Mouse (Mus musculus) heart, embryonic 13.5 days (tissue): ENCODE results near the gene Ppp6r2. TPM values are rescaled to one million over a fixed set of nuclear protein-coding genes. Genes with fewer than 3 reads are reported as not detected.

Experiments
- ATAC-seq: fragments of 200-750 bp; cut with Nextera tagmentation; 2 replicates; pipeline ENCODE4 v1.8.0; 2017; ENCODE audit warnings: moderate TSS enrichment; ENCODE audit not compliant: insufficient number of reproducible peaks, low FRiP score, low TSS enrichment; ENCODE audit errors: extremely low read depth
- H3K27ac ChIP-seq: fragments of 300-500 bp; sonication (generic); replicated peaks from 2 replicates; pipeline ENCODE4 v1.5.1; 2015; ENCODE audit warnings: moderate library complexity, mild to moderate bottlenecking, inconsistent platforms
- H3K27me3 ChIP-seq: fragments of 300-500 bp; sonication (generic); replicated peaks from 2 replicates; pipeline ENCODE4 v1.6.1; 2015; ENCODE audit warnings: mild to moderate bottlenecking, inconsistent platforms
- H3K36me3 ChIP-seq: fragments of 300-500 bp; sonication (generic); 2 replicates; pipeline ENCODE4 v1.6.1; 2015; ENCODE audit warnings: mild to moderate bottlenecking, inconsistent platforms
- H3K4me1 ChIP-seq: fragments of 300-500 bp; sonication (generic); 2 replicates; pipeline ENCODE4 v1.6.1; 2015; ENCODE audit warnings: inconsistent platforms
- H3K4me2 ChIP-seq: fragments of 300-500 bp; sonication (generic); 2 replicates; pipeline ENCODE4 v1.6.1; 2015; ENCODE audit warnings: inconsistent platforms, mild to moderate bottlenecking, moderate library complexity
- H3K4me3 ChIP-seq: fragments of 300-500 bp; sonication (generic); 2 replicates; pipeline ENCODE4 v1.5.1; 2015; ENCODE audit warnings: moderate library complexity, mild to moderate bottlenecking, inconsistent platforms
- H3K9ac ChIP-seq: fragments of 300-500 bp; sonication (generic); 2 replicates; pipeline ENCODE4 v1.6.1; 2015; ENCODE audit warnings: inconsistent platforms, mild to moderate bottlenecking, moderate library complexity
- H3K9me3 ChIP-seq: fragments of 300-500 bp; sonication (generic); 2 replicates; pipeline ENCODE4 v1.6.1; 2016; ENCODE audit warnings: inconsistent platforms
- WGBS: fragments of 180-500 bp; shearing (Covaris S2); methylation state at CpG from one replicate; pipeline ENCODE4 v1.1.7; 2015; ENCODE audit warnings: mixed read lengths; 5-methylcytosine and 5-hydroxymethylcytosine counted together
- polyA plus RNA-seq: library from polyadenylated mRNA; unstranded; fragments of >200 nt; fragmentation: Nextera tagmentation; extraction: Ambion mirVana; gene quantifications from 2 replicates; pipeline ENCODE4 v1.2.1, GENCODE M21; 2015

The Ppp6r2 gene
- 20.5 and 20.8 TPM in 2 replicates for polyA plus RNA-seq

DNA sequence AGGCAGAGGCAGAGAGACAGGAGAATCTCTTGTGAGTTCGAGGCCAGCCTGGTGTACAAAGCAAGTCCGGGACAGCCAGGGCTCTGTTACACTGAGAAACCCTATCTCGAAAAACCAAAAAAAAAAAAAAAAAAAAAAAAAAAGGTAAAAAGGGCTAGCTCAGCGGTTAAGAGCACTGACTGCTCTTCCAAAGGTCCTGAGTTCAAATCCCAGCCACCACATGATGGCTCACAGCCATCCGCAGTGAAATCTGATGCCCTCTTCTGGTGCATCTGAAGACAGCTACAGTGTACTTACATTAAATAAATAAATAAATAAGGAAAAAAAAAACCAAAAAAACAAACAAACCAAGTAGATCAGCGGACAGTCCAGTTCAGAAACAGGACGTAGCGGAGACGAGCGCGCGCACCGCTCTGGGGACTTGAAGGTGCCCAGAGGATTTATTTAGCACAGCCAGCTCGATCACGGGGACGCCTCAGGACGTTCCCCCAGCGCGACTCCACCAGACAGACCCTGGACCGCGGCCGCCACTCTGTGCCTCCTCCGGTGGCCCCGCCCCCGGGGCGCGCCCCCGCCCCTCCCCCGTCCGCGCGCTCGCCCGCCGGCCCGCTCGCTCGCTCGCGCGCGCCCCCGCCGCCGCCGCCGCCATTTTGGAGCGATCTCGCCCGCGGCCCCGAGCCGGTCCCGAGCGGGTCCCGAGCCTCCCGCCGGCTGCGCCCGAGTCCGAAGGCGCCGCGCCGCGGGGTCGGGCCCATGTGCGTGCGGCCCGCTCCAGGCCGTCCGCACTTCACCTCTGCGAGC is at the start of gene Ppp6r2:
Ppp6r2 (plus strand) TSS at position 639 of the 801 bp plus-strand sequence.
- H3K4me3 ChIP-seq = peak within 1 kb of the TSS; percentile 95
- peak within 1 kb of the TSS; percentile 91 for H3K27ac ChIP-seq
- no peaks in the 10 kb centered on the region for H3K27me3 ChIP-seq
- peaks cover 5% of the 10 kb centered on the region for H3K36me3 ChIP-seq
- peak; percentile 81 for ATAC-seq
- WGBS = 2% methylated on average over 59 of the region's 73 CpGs
- H3K4me2 ChIP-seq = peak within 1 kb of the TSS; percentile 85
- H3K4me1 ChIP-seq = peaks cover 46% of the 10 kb centered on the region
- H3K9ac ChIP-seq = peak within 1 kb of the TSS; percentile 96
- no peaks in the 10 kb centered on the region for H3K9me3 ChIP-seq

DNA sequence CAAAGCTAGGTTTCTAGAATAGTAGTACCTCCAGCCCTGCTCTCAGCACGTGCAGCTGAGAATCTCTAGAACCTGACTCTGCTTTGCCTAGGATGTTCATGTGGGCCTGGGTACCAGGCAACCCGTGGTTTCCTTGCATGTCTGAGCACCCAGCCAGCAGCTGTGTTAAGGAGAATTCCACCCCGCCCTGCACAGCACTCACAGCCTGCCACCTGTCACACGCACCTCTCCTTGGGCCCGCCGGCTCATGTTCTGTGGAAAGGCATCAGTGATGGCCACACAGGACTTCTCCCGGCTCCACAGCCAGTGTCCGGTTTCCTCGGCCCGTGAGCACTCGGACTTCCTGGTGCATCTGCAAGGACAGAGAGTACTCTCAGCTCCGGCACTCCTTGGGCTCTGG is 45.9 kb upstream of the Ppp6r2 start:
- Histone ChIP-seq H3K27ac (no peak overlapping the region), H3K4me2 (no peak overlapping the region), H3K4me1 (peaks cover 25% of the 10 kb centered on the region), H3K9me3 (no peaks in the 10 kb centered on the region), H3K36me3 (peaks cover 90% of the 10 kb centered on the region), H3K27me3 (no peaks in the 10 kb centered on the region), H3K9ac (no peak overlapping the region), H3K4me3 (no peak overlapping the region)
- WGBS = 85% methylated on average over 12 of the region's 12 CpGs
- no peak for ATAC-seq

DNA sequence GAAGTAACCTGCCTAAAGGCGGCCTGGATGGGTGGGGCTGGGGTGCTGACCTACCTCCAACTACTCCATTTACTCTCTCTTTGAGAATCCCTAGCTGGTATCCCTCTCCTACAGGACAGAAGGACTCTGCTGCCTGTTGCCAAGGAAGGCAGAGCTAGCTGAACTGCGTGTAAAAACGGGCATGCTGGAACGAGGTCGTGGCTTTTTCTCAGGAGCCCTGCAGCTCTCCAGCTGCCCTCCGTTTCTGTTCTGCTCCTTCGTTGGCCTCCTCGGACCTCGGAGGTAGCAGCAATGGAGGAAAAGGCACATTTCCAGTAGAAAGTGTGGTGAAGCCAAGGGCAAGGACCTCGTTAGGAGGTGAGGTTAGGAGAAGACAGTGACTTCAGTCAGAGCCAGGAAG is 42.4 kb upstream of the Ppp6r2 start:
- H3K4me1 ChIP-seq = peaks cover 60% of the 10 kb centered on the region
- 33% methylated on average over 10 of the region's 10 CpGs for WGBS

DNA sequence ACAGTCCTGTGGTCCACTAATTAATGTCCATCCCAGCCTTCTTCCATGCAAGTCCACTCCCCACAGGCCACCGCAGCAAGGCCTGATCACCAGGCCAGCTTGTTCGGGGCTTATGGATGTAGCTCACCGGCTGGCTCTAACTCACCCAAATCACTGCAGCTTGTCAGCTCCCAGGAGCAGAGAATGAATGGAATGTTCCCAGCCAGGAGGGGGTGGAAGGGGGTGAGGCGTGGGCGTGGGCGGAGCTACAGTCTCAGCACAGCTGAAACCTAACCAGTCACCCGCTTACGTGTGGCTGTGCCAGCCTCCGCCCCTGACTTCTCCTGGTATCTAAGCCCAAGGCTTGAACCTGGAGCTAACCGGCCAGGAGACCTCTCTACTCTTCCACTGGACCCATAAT is 41.9 kb upstream of the Ppp6r2 start:
- H3K4me3 ChIP-seq = peak overlapping the region; percentile 38
- WGBS = 5% methylated on average over 10 of the region's 10 CpGs
- H3K9ac ChIP-seq = peak overlapping the region; percentile 78
- no peaks in the 10 kb centered on the region for H3K9me3 ChIP-seq
- H3K4me2 ChIP-seq = peak overlapping the region; percentile 66
- peaks cover 51% of the 10 kb centered on the region for H3K36me3 ChIP-seq
- peak; percentile 69; the same call in 1 of the 2 replicates for ATAC-seq
- no peaks in the 10 kb centered on the region for H3K27me3 ChIP-seq
- peak overlapping the region; percentile 87 for H3K27ac ChIP-seq
- peaks cover 65% of the 10 kb centered on the region for H3K4me1 ChIP-seq

More for the DNA sequence above, 42.4 kb upstream of the Ppp6r2 start:
- Histone ChIP-seq H3K27me3 (no peaks in the 10 kb centered on the region), H3K9me3 (no peaks in the 10 kb centered on the region), H3K36me3 (peaks cover 56% of the 10 kb centered on the region), H3K4me2 (peak overlapping the region; percentile 66), H3K9ac (peak overlapping the region; percentile 78), H3K27ac (peak overlapping the region; percentile 87), H3K4me3 (peak overlapping the region; percentile 38)
- no peak for ATAC-seq

DNA sequence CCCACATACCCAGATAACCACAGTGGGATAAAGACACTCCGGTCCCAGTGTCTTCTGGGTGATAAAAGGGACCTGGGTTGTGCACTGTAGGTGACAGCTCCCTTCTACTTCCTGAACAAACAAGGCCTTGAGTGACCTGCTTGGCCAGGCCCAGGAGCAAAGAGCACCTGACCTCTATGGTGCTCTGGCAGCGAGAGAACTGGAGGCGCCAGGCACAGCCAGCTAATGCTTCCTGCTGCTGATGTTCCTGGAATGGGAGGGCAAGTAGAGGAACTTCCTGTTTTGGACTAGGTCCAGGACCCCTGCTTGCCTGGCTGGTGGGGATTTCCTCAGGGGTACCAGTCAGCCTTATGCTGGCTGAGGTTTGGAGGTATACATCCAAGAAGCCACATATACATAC is 41.3 kb upstream of the Ppp6r2 start:
- H3K27ac ChIP-seq = peak overlapping the region; percentile 87
- no peaks in the 10 kb centered on the region for H3K27me3 ChIP-seq
- H3K36me3 ChIP-seq = peaks cover 44% of the 10 kb centered on the region
- WGBS = 33% methylated on average over 3 of the region's 3 CpGs
- peak overlapping the region; percentile 62 for H3K9ac ChIP-seq
- no peaks in the 10 kb centered on the region for H3K9me3 ChIP-seq
- no peak overlapping the region for H3K4me3 ChIP-seq
- peak overlapping the region; percentile 66 for H3K4me2 ChIP-seq
- no peak for ATAC-seq
- peaks cover 71% of the 10 kb centered on the region for H3K4me1 ChIP-seq

DNA sequence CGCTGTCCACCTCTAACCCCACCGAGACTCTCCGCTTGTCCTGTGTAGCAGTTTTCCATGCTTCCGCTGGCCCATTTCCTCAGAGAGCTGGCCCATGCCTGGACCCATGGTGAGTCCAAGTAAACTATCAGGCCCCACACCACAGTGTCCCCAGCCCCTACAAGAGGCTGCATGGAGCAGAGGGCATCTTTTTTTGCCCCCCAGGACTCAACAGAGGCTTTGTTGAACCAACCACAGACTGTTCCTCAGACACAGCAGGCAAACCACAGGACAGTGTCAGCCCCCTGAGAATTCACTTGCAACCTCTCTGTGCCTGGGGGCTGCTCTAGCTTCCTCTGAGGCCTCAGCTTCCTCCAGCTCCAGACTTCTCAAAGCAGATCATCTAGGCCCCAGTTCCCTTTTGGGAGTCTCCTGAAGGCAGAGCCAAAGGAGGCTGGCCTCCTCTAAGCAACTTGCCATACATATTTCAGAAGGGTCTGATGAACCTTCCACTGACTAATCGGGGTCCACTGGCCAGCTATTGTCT is 39.8 kb upstream of the Ppp6r2 start:
- ATAC-seq = no peak
- Histone ChIP-seq H3K9ac (peak overlapping the region; percentile 34; the same call in 1 of the 2 replicates), H3K4me2 (no peak overlapping the region), H3K36me3 (peaks cover 29% of the 10 kb centered on the region), H3K4me1 (peaks cover 86% of the 10 kb centered on the region), H3K4me3 (no peak overlapping the region), H3K9me3 (no peaks in the 10 kb centered on the region), H3K27me3 (no peaks in the 10 kb centered on the region), H3K27ac (no peak overlapping the region)
- WGBS = 84% methylated on average over 5 of the region's 5 CpGs

DNA sequence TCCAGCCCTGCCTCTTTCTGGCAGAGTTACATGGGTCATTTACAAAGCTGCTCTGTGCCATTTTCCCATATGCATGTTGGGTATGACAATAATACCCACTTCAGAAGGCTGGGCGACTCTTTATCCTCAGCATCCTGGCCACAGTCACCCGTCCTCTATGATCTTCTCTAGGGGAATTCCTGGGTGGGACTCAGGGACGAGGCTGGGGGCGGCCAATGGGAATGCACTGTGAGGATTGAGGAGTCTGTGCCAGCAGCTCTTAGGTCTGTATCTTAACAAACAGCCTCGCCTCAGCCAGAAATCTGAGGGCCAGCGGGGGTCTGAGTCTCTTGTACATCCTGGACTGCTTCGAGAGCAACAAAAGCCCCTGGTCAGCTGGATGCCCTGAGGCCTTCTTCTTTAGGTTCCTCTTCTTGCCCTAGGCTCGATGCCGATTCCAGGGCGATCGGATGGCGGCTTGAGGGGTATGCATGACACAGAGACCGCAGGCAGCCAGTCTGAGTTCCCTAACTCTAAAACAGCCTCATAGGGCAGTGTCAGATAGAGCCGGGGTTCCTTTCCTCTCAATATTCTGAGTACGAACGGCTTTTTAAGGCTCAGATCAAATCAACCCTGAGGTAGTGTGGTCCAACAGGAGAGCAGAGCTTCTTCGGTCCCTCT is 38.9 kb upstream of the Ppp6r2 start:
- peaks cover 21% of the 10 kb centered on the region for H3K36me3 ChIP-seq
- peak overlapping the region; percentile 89 for H3K9ac ChIP-seq
- H3K4me1 ChIP-seq = peaks cover 94% of the 10 kb centered on the region
- H3K9me3 ChIP-seq = no peaks in the 10 kb centered on the region
- H3K4me2 ChIP-seq = peak overlapping the region; percentile 99
- H3K27me3 ChIP-seq = no peaks in the 10 kb centered on the region
- peak overlapping the region; percentile 61 for H3K27ac ChIP-seq
- 39% methylated on average over 17 of the region's 17 CpGs for WGBS
- no peak for ATAC-seq
- peak overlapping the region; percentile 66 for H3K4me3 ChIP-seq

DNA sequence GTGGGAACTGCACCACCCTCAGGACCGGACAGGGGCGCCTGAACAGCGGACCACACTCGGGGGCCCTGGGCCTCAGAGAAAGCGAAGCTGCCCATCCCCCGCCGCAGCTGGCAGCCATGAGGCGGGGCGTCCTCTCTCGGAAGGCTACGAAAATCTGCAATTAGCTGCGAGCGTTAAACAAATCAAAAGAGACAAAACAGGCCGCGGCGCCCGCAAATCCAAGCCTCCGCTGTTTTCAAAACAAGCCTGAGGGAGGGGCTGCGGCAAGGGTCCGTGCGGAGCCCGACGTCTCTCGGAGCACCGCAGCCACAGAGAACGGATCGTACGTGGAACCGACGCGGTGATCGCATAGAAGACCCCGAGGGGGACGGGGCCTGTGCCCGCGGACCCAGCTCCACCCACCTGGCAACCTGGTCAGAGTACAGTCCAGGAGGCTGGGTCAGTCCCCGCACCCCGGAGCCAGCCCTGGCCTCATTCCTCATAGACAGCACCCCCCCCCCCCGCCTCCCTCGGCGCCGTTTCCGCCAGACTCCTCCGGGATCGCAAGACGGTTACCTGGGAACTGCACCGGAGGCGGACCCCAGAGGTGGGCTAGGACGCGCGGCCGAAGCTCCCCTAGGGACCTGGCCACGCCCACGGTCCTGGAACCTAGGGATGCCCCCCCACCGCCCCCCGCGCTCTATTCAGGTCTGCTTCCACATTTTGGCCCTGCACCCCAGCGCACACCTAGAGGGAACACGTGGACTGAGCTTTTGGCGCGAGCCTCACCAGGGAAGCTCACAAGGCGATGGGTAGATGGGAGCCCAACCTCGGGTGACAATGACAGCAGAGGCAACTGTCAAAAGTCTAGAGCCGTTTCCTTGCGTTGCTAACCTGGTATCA is 38.1 kb upstream of the Ppp6r2 start:
- peaks cover 100% of the 10 kb centered on the region for H3K4me1 ChIP-seq
- H3K9ac ChIP-seq = peak overlapping the region; percentile 89
- H3K4me3 ChIP-seq = peak overlapping the region; percentile 66
- ATAC-seq = no peak
- peaks cover 12% of the 10 kb centered on the region for H3K36me3 ChIP-seq
- H3K27ac ChIP-seq = peak overlapping the region; percentile 61
- under 1% methylated on average over 65 of the region's 65 CpGs for WGBS
- H3K27me3 ChIP-seq = no peaks in the 10 kb centered on the region
- H3K4me2 ChIP-seq = peak overlapping the region; percentile 99
- no peaks in the 10 kb centered on the region for H3K9me3 ChIP-seq

DNA sequence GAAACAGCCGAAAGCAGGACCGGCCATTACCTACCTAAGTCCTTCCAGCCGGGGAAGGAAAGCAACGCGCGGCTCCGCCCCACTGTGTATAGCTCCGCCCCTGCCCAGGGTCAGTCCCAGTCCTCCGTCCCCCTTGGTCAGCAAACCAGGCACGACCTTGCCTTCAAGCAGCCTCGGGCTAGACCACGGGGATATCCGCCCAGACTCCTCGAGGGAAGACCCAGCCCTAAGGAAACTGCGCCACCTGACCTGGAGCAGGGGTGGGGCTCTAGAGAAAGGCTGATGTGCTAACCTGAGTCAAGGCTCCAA is 37.5 kb upstream of the Ppp6r2 start:
- Histone ChIP-seq H3K27ac (0 out of 2 replicates have a peak overlapping the region, but pooled peaks have one; percentile 26), H3K27me3 (no peaks in the 10 kb centered on the region), H3K9ac (peak overlapping the region; percentile 89), H3K4me2 (peak overlapping the region; percentile 99), H3K4me1 (peaks cover 100% of the 10 kb centered on the region), H3K36me3 (peaks cover 7% of the 10 kb centered on the region; the same call in 1 of the 2 replicates), H3K9me3 (no peaks in the 10 kb centered on the region), H3K4me3 (peak overlapping the region; percentile 66)
- WGBS = 2% methylated on average over 15 of the region's 15 CpGs
- no peak for ATAC-seq

DNA sequence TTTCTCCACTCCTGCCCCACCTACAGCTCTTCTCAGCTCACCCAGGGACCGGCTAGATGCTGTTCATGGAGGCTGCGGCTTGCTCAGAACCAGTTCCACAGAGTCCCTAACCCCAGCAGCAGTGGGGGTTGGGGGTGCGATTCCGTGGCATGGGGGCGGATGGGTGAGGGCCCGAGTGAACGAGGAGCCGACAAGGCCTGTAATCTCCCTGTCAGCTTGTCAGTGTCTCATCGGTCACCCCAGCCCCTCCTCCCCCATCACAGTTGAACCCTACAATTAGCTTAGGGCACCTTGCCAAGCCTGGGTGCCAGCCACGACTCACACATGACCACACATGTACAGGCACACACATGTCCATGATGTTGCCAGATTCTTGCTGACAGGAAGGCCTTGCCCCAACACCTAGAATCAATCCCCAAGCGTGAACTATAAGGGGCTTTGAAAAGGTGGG is 36.4 kb upstream of the Ppp6r2 start:
- Histone ChIP-seq H3K9me3 (no peaks in the 10 kb centered on the region), H3K4me3 (no peak overlapping the region), H3K9ac (no peak overlapping the region), H3K4me1 (peaks cover 99% of the 10 kb centered on the region), H3K27ac (no peak overlapping the region), H3K4me2 (peak overlapping the region; percentile 99; the same call in 1 of the 2 replicates), H3K36me3 (peaks cover 2% of the 10 kb centered on the region; the same call in 1 of the 2 replicates), H3K27me3 (no peaks in the 10 kb centered on the region)
- WGBS = 41% methylated on average over 11 of the region's 11 CpGs
- no peak for ATAC-seq
